14 mouse cellular contexts compared by ENCODE assay signal in the genomic region with DNA sequence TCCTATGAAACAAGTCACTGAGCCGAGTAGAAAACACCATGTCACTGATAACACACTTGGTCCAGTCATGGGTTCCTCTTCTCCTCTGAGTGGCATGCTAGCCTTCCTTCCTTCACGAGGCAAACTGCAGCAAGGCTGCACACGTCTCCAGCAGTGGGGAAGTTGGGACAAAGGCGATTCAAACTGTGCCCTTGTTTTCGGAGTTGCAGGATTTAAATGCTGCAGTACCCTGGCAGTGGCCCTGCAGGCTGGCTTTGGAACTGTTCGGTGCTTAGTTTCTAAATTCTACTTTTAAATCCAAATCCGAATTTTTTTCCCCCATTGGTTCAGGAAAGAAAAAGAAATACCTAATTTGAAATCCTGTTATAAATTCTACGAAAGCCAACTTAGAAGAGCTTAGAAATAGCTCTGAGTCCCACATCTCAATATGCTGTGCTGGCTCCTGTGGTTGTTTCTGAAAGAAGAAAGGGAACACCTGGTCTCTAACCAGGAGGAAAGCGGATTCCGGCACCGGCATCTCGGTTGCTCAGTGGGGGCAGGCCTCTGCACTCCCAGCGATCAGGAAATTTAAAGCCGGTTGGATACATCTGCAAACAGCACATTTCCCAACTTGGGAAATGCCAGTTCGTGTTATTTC. TPM values are rescaled to one million over a fixed set of nuclear protein-coding genes. Genes with fewer than 3 reads are reported as not detected.
DNase-seq lines count a peak whose midpoint lies in the region; ATAC-seq and TF ChIP-seq lines count a peak whose summit lies in the region.
"Had no signal": no experiment of that assay in that cellular context is flagged by ENCODE, and none has a peak within 500 bp of the region (broad histone marks: within the 10 kb centered on the region; RNA-seq: fewer than 3 reads in every experiment).

No protein-coding gene starts in this region.

- DNase-seq in Muller cell, postnatal 12 days (ENCODE audit: inconsistent ontology term), result peak; percentile 42
- peak; percentile 64 for DNase-seq in midbrain, embryonic 14.5 days
- no peak for DNase-seq in MN1 (ENCODE audit: low spot score)
- no peak for DNase-seq in urinary bladder, adult 18-20 months (ENCODE audit: low spot score in 2 of 2)
- DNase-seq: adrenal gland, postnatal 10 days; cerebellum, adult 11 months; gastrocnemius, postnatal 36 days; heart, postnatal 36 days; lung, postnatal 10 days; right cerebral cortex, postnatal 4 days had no signal

- TF ChIP-seq POLR2A in cortical plate, adult 2 months (IDR thresholded peaks at IDR 0.05; ENCODE audit: extremely low read depth, insufficient read depth, low read length), result no peak

- WGBS in forebrain, embryonic 15.5 days, result 5% methylated on average over 15 of the region's 15 CpGs
- 4% methylated on average over 15 of the region's 15 CpGs for WGBS in midbrain, embryonic 14.5 days
- WGBS in heart, embryonic 12.5 days, result 9% methylated on average over 15 of the region's 15 CpGs

- H3K9me3 ChIP-seq in forebrain, embryonic 15.5 days, result no peaks in the 10 kb centered on the region
- H3K9me3 ChIP-seq in midbrain, embryonic 14.5 days (ENCODE audit: control insufficient read depth, low read length), result no peaks in the 10 kb centered on the region
- no peaks in the 10 kb centered on the region for H3K9me3 ChIP-seq in heart, embryonic 12.5 days (replicated peaks)

- no peak overlapping the region for H3K4me3 ChIP-seq in cortical plate, adult 2 months (ENCODE audit: insufficient read depth, low read length)
- no peak overlapping the region for H3K4me3 ChIP-seq in forebrain, embryonic 15.5 days
- H3K4me3 ChIP-seq in midbrain, embryonic 14.5 days (replicated peaks; ENCODE audit: low read depth, low read length), result no peak overlapping the region
- H3K4me3 ChIP-seq in heart, embryonic 12.5 days, result no peak overlapping the region

- peak overlapping the region; percentile 32; the same call in 1 of the 2 replicates for H3K9ac ChIP-seq in forebrain, embryonic 15.5 days (replicated peaks)
- no peak overlapping the region; the same call in 1 of the 2 replicates for H3K9ac ChIP-seq in midbrain, embryonic 14.5 days (replicated peaks; ENCODE audit: low read length)
- H3K9ac ChIP-seq in heart, embryonic 12.5 days, result no peak overlapping the region

- peak overlapping the region; percentile 28; the same call in 1 of the 2 replicates for H3K27ac ChIP-seq in cortical plate, adult 2 months (ENCODE audit: insufficient read depth, low read length)
- peak overlapping the region; percentile 38 for H3K27ac ChIP-seq in forebrain, embryonic 15.5 days (replicated peaks)
- peak overlapping the region; percentile 55; the same call in 1 of the 2 replicates for H3K27ac ChIP-seq in midbrain, embryonic 14.5 days (replicated peaks; ENCODE audit: low read depth, low read length)
- H3K27ac ChIP-seq in heart, embryonic 12.5 days (ENCODE audit: poor library complexity, severe bottlenecking), result no peak overlapping the region

- TF ChIP-seq CTCF in cortical plate, adult 2 months (IDR thresholded peaks at IDR 0.05; ENCODE audit: extremely low read depth, insufficient read depth, low read length), result no peak

- 0 out of 2 replicates have a peak, but pooled peaks cover 2% of the 10 kb centered on the region for H3K36me3 ChIP-seq in forebrain, embryonic 15.5 days
- H3K36me3 ChIP-seq in midbrain, embryonic 14.5 days (ENCODE audit: control insufficient read depth, insufficient read depth, low read length), result 0 out of 2 replicates have a peak, but pooled peaks cover 4% of the 10 kb centered on the region
- no peaks in the 10 kb centered on the region for H3K36me3 ChIP-seq in heart, embryonic 12.5 days

- peak overlapping the region; percentile 31 for H3K4me2 ChIP-seq in forebrain, embryonic 15.5 days (replicated peaks)
- peak overlapping the region; percentile 32 for H3K4me2 ChIP-seq in midbrain, embryonic 14.5 days (ENCODE audit: low read length)
- H3K4me2 ChIP-seq in heart, embryonic 12.5 days, result no peak overlapping the region

- ATAC-seq in forebrain, embryonic 15.5 days (replicated peaks), result peak; percentile 41; the same call in 1 of the 2 replicates
- ATAC-seq in midbrain, embryonic 14.5 days (ENCODE audit: low FRiP score, low TSS enrichment), result no peak
- ATAC-seq in heart, embryonic 12.5 days (ENCODE audit: insufficient number of reproducible peaks, low FRiP score), result no peak

- no peaks in the 10 kb centered on the region for H3K27me3 ChIP-seq in forebrain, embryonic 15.5 days
- H3K27me3 ChIP-seq in midbrain, embryonic 14.5 days (ENCODE audit: control insufficient read depth, insufficient read depth, low read length), result peaks cover 14% of the 10 kb centered on the region
- H3K27me3 ChIP-seq in heart, embryonic 12.5 days (replicated peaks), result peaks cover 89% of the 10 kb centered on the region

- no peaks in the 10 kb centered on the region for H3K4me1 ChIP-seq in cortical plate, adult 2 months (ENCODE audit: control insufficient read depth, insufficient read depth, low read length)
- peaks cover 52% of the 10 kb centered on the region for H3K4me1 ChIP-seq in forebrain, embryonic 15.5 days
- H3K4me1 ChIP-seq in midbrain, embryonic 14.5 days (ENCODE audit: control insufficient read depth, insufficient read depth, low read length), result peaks cover 23% of the 10 kb centered on the region
- H3K4me1 ChIP-seq in heart, embryonic 12.5 days (replicated peaks), result no peaks in the 10 kb centered on the region

RNA-seq across cellular contexts. Expression of a gene that starts 20.9 kb away (rescaled TPM):
- 27.0 and 30.5 TPM in 2 replicates for polyA plus RNA-seq in cortical plate, adult 2 months (2012; rRNA removed)
- 39.7 and 42.3 TPM in 2 replicates for polyA plus RNA-seq in forebrain, embryonic 15.5 days (2015; fragmentation: Nextera tagmentation; extraction: Ambion mirVana)
- polyA plus RNA-seq in midbrain, embryonic 14.5 days (2014; fragmentation: Nextera tagmentation; extraction: Ambion mirVana), result 16.8 and 22.4 TPM in 2 replicates
- 0.34 and 0.68 TPM in 2 replicates for polyA plus RNA-seq in heart, embryonic 12.5 days (2016; fragmentation: Nextera tagmentation; extraction: Ambion mirVana)
- polyA plus RNA-seq: kidney, embryonic 16.5 days had no signal

Comparison
In these comparisons a context has a peak if more than half of its experiments do, and no peak if none do; other contexts are left out.
1. DNase-seq: peak in Muller cell, postnatal 12 days (single experiment) and midbrain, embryonic 14.5 days (single experiment); none in MN1 (single experiment) and urinary bladder, adult 18-20 months (0 of 2).
2. RNA of a gene that starts 20.9 kb away (polyA plus RNA-seq): 39.7 to 42.3 TPM in forebrain, embryonic 15.5 days, 27.0 to 30.5 TPM in cortical plate, adult 2 months and 16.8 to 22.4 TPM in midbrain, embryonic 14.5 days; 0.34 to 0.68 TPM in heart, embryonic 12.5 days; every median in the first group is over 10 times any median in the second.